Mouse (Mus musculus) cerebellum, adult 11-12 months (tissue): ENCODE data around the gene Arntl2.
"Not testable (repeated sequence)": the region's sequence is repeated elsewhere in the genome, so short reads cannot be mapped to it uniquely, and the experiment has no call there.

Experiments
- DNase-seq: peaks from one replicate; pipeline ENCODE4 v3.0.0; 2022

Arntl2 gene

DNA sequence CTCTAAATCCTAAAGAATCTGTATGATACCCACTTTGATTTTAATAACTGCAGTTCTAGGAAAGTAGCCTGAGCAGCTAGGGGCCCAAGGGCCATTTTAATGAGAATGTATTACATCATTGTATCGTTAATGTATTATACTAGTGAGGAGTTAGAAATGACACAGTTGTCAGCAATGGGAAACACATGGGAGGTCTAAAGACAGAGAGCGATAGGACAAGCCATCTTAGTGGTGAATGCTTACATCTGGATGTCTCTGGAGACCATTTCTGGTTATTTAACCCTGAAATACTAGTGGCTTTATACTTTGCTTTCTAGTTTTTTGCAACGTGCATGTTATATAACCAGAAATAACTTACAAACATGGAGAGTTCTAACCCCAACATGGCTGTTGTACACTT is 56.1 kb downstream of the Arntl2 start:
- DNase-seq = no peak

DNA sequence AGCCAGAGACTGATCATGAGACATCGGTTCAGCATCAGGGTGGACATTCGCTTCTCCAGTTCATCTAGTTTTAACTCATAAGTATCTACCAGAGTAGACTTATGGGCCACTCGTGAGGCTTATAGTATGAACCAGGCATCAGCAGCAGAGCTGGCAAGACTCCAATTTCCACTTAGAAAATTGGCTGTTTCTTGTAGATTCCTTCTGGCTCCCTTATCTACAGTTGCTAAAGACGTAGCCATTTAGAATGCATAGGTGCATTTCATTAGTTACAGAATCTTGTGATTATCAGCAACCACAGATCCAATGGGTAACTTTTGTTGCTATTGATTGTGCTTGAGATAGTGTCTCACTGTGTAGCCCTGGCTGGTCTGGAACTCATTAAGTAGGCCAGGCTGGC is 56.9 kb downstream of the Arntl2 start:
- DNase-seq = no peak

DNA sequence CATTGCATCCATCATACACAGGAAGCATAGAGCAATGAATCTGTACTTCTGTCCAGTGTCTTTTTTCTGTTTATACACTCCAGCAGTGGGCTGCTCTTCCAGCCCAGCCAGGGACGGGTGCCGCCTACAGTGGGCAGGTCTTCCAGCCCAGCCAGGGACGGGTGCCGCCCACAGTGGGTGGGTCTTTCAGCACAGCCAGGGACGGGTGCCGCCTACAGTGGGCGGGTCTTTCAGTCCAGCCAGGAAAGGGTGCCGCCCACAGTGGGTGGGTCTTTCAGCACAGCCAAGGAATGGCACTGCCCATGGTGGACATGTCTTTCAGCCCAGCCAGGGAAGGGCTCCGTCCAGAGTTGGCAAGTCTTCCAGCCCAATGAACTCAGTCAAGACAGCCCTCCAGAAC is 59.3 kb downstream of the Arntl2 start:
- DNase-seq = no peak

DNA sequence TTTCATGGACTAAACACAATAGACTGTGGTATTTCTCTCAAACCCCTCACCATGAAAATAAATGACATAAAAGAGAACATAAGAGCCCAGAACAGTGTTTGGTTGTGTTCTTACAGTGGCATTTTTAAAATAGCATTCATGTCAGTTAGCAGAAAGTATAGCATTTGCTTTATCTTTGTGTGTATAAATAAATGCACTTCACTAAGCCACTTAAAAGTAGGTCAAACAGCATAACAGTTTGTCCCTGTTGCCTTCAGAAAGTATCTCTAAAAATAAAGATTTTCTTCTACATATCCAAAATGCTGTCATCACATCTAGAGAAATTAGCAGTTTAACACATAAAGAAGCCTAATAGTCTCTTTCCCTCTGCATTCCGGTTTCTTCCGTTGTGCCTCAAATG is 61.5 kb downstream of the Arntl2 start:
- DNase-seq = no peak

DNA sequence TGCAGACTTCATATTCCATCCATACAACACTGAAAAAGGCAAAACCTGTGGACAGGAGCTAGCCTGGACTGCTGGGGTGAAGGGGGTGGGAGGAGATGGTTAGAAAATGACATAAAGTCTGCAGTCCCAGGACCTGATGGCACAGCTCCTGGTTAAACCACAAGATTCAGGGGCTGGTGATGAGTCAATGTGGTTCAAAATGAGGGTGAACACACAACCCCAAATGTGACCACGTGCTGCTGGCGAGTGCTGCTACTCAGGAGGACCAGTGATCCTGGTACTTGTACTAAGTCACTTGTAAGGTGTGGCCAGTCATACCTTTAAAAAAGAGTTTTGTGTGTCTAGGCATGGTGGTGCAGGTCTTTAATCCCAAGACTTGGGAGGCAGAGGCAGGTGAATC is 67.3 kb downstream of the Arntl2 start:
- DNase-seq = no peak

DNA sequence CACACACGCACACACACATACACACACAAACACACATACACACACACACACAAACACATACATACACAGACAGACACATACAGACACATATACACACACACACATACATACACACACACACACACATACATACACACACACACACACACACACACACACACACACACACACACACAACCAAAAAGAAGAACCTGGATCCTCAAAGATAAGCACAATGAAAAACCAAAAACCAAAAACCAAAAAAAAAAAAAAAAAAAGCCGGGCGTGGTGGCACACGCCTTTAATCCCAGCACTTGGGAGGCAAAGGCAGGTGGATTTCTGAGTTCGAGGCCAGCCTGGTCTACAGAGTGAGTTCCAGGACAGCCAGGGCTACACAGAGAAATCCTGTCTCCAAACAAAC is 68.5 kb downstream of the Arntl2 start:
- not testable (repeated sequence) for DNase-seq

DNA sequence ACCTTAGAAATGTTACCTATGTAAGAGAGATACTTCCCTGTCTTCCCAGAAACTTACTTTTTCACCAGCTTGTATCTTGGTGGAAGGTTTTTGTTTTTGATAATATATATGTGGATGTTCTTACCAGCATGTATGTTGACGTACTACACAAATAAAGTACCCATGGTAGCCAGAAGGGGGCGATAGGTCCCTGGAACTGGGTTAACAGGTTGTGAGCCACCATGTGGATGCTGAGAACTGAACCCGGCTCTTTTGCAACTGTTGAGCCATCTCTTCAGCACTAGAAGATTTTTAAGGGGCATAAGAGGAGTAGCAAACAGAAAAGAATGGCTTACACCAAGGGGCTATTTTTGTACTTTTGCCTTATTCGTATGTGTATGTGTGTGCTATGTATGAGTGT is 69.8 kb downstream of the Arntl2 start:
- DNase-seq = no peak

DNA sequence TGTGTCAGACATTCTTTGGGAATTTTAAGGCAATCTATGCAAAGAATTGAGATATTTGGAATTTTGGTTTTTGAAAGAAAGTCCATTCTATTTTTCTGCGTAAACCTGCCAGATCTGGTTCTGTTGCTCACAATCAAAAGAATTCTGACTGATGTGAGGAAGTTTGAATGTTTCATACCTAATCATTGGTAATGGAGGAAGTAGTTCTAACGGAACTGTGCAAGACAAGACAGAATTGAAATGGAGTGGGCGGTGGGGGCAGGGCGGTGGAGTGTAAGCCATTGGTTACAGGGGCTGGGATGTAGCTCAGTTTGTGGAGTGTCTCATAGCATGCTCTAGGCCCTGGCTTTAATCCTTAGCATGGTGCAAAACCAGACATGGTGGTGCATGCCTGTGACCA is 76.1 kb downstream of the Arntl2 start:
- no peak for DNase-seq

DNA sequence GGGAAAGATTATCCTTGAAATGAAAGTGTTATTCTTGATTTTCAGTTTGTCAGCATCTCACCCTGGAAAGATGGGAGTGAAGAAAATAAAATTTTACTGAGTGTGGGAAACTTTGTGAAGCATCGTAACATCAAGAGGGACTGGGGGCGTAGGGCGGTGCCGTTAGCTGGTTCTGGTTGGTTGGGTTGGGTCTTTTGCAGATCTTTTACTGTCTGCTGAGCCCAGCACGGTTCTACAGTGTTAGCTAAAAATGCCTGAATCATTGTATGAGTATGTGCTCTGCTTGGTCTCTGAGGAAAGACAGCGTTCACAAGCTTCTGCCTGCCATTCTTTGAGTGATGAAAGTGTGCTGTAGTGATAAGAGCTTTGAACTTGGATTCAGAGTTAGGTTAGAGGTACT is 78.6 kb downstream of the Arntl2 start:
- DNase-seq = no peak

DNA sequence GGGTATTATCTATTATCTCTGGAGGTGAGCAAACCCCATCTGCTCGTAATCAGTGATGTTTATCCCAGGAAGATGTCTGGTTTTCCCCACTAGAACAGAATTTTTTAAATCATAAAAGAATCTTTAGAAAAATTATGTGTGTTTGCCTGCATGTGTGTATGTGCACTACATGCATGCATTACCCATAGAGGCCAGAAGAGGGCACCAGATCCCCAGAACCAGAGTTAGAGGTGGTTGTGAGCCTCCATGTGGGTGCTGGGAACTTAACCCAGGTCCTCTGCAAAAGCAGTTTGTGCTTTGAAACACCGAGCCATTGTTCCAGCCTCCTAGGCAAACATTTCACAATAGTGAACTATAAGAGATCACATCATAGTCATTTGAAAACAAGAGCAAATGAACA is 81.0 kb downstream of the Arntl2 start:
- no peak for DNase-seq

DNA sequence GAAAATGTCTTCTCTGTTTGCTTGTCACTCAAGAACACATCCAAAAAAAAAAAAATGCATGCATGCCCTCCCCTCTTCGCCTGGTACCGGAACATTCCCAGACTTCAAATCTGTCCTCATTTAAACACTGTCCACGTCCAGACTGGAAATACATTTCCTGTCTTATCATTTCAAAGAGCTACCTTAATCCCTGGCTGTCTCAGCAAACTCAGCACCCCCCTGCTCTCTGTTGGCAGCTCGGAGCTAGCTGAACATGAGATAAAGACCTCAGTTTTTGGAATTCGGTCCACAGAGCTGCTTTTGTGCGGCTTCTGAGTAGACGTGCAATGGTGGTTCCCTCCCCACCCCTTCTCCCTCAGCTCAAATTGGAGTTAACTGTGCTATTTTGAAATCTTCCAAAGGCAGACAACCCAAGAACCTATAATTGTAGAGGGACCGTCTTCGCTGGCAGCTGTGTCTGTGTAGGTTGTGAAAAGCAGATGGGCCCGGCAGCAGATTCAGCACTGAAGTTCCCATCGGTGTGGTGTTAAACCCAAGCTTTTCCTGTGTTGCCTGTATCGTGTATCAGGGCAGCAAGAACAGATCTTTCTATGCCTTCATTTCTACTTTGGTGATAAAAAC is 81.7 kb downstream of the Arntl2 start:
- no peak for DNase-seq

DNA sequence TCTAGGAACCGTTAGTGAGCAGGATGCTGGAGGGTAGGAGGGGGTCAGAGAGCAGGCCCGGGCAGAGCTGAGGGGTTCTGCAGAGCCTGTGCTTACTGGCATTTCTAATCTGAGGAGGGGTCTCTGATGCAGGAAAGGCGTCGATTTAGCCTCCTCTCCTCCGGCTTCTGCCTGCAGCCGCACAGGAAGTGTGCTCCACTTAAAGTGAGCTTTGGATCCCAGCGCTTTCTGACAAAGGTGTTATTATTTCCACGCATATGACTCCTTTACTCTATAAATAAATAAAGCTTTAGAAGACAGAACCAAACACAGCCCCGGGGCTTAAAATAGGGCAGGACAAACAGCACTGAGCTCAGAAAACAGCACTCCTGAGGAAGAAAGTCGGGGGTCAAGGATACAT is 83.1 kb downstream of the Arntl2 start:
- DNase-seq = no peak

DNA sequence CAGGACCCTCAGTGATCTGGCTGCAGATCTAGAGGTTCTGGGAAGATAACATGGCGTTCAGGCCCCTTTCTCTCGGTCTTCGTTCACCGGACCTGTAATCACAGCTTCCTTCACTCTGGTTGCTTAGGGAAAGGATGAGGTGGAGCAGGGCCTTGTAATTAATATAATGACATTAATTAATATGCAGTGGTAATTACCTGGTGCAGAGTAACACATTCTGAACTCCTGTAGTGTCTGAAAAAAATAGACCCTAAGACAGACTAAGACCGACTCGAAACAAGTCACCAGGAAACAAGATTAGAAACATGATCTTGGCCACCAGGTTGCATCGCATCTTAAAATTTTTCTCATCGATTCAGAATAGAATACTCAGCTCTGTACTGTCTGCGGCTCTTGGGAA is 84.0 kb downstream of the Arntl2 start:
- no peak for DNase-seq

DNA sequence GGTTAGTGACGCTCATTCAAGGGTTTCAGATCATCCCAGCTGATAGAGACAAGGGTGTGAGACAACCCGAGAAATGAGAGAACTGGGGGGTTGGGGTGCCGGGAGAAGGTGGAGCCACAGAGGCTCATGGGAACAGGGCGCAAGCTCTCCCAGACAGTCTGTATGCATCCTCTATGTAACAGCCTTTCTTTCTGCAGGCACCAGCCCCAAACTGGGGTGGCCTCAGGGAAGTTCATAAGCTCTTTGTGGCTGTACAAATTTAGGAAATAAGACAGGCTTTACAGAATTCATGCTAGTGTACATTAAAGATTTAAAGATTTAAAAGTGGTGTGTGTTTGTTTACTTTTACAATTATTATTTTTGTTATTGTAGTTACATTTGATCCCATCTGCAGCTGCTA is 84.4 kb downstream of the Arntl2 start:
- no peak for DNase-seq

DNA sequence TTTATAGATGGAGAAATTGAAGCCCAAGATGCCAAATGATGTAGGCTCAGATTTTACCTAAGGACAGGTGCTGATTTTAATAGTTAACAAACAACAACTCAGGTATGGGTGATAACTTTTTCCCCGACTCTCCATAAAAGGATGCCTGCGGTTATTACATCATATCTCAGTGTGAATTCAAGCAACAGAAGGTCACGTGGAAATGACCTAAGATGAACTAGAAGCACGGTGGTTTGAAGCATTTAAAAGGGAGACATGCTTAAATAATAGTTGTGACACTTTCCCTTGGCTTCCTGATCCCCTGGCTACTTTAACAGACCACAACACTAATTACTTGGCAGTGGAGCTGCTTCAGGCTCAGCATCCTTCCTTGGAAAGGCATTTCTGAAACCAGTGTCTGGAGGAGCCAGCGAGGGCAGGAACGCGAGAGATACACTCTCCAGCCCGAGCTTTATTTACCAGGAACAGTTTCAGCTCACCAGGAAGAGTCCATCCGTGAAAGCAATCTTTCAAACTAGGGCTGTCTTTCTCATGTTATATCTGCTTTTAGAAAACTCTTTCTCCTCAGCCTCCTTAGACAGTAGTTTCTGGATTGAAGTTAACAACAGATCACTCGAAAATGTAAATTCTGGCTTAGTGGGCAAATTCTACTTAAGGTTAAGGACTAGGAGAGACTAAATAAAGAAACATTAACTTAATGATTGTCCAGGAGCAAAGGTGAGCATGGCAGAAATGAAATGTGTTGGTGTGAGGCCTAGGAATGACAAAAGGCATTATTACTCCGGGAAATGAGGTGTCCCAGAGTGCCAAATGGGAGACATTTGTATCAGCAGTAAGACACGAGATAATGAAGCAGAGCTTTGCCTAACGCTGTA is 86.3 kb downstream of the Arntl2 start:
- no peak for DNase-seq
